Mouse (Mus musculus) spleen, adult 18-20 months (tissue): ENCODE measurements around the gene Thrb.
"Not testable (repeated sequence)": the region's sequence is repeated elsewhere in the genome, so short reads cannot be mapped to it uniquely, and the experiment has no call there.

Experiments
- DNase-seq, 2 experiments: peaks; one replicate each; pipeline ENCODE4 v3.0.0; 2022; ENCODE audit warnings: mixed read lengths in 2 of 2

The Thrb gene

GRCm38 (mm10) chr14:17885320-17885719 lies 225.3 kb downstream of the Thrb start:
- DNase-seq, result no peak

DNA sequence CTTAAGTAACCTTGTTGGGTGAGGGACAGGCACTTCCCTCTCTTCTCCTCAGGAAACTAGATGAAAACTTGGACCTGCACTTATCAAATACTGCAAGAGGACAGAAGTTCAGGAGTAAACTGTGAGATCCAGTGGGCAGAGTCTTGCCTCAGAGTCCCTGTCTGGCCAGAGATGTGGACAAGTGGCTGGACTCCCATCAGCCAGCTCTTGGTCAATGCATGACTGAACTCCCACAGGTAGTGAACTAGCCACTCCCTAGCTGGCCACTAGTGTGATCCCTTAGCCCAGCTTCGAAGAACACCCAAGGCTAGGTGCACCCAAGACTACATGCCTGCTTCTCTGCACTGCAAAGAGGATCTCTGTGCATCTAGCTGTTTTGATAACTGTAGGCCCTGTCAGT lies 234.7 kb downstream of the Thrb start:
- DNase-seq, result no peak

GRCm38 (mm10) chr14:17899733-17900413 lies 239.8 kb downstream of the Thrb start:
- DNase-seq, result no peak

GRCm38 (mm10) chr14:17900414-17900795 lies 240.3 kb downstream of the Thrb start:
- no peak for DNase-seq

DNA sequence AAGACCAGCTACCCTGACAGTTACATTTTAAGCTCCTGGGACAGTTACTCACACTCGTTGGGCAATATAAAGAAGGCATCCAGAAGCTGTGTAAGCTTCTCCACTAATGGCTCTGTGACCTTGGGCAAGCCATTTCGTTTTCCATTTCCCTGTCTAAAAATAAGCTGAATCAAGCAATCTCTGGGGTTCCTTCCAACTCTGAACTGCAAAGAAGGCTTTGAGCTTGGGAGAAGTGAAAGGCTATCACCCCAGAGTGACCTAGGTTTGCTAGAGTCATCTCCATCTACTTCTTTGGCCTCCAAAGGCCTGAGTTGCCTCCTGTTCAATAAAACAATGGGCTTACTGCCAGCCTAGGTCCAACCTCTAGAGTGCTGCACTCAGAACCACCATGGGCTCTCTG lies 242.4 kb downstream of the Thrb start:
- DNase-seq, result no peak

DNA sequence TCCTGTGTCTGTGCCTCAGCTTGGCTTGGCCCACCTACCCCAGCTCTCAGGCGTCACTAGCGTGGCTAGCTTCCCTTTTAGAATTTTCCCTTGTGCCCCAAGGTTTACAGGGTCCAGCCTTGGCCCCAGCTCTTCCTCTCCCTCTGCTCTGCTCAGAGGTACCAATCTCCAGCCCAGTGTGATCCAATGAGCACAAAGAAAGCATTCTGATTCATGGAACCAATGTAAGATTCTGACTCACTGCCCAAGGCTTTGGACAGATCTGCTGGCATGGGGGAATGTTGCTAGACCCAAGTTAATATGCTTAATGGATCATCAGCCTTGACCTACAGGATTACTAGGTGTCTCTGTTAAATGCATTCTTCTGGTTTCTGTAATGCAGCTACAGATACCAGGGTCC lies 243.1 kb downstream of the Thrb start:
- DNase-seq, result no peak

DNA sequence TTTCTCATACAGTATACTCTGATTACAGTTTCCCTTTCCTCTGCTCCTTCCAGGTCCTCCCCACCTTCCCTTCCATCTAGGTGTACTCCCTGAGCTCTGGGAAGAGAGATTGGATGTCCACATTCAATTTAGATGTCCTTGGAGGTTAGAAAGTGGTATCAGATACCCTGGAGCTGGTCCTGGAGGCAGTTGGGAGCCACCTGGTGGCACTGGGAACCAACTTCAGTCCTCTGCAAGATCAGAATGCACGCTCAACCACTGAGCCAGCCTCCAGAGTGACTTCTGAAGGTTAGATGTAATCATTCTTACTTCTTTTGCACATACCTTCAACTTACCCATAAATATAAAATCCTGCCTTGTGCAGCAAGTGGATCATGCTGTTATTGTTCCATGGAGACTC lies 244.5 kb downstream of the Thrb start:
- DNase-seq, result no peak

- no peak for DNase-seq
These were observed 245.6 kb downstream of the Thrb start for GRCm38 (mm10) chr14:17905627-17906026.

- DNase-seq, result no peak
These were observed 246.9 kb downstream of the Thrb start for GRCm38 (mm10) chr14:17906931-17907330.

DNA sequence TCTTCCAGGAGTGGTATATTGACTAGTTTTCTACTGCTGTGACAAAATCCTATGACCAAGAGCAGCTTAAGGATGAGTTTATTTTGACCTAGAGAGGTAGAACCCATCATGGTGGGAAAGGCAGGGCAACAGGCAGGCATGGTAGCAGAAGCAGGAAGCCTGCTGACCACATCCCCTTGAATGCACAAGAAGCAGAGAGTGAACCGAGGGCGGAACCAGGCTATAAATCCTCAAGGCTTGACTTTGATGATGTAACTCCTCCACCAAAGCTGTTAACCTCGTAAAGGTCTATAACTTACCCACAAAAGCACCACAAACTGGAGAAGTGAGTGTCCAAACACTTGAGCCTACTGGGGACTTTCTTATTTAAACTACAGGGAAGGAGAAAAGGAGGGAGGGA lies 251.1 kb downstream of the Thrb start:
- no peak for DNase-seq

- DNase-seq, result no peak
These were observed 252.6 kb downstream of the Thrb start for GRCm38 (mm10) chr14:17912573-17913207.

DNA sequence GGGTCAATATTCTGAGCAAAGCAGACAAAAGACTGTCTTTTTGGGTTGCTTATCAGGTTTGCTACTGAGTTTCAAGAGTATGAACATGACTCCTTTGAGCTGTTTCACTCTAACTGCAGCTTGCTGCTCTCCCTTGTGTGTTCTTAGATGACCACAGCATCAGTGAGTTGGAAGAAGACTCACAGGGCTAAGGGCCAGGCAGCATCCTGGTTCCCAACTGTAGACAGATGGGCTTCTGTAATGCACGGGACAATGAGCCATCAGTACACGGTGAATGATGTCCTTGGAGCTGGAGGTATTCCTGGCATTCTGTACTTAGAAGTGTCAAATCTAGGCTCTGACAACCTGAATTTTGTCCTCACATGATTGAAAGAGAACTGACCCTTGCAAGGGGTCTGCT lies 255.5 kb downstream of the Thrb start:
- no peak for DNase-seq

DNA sequence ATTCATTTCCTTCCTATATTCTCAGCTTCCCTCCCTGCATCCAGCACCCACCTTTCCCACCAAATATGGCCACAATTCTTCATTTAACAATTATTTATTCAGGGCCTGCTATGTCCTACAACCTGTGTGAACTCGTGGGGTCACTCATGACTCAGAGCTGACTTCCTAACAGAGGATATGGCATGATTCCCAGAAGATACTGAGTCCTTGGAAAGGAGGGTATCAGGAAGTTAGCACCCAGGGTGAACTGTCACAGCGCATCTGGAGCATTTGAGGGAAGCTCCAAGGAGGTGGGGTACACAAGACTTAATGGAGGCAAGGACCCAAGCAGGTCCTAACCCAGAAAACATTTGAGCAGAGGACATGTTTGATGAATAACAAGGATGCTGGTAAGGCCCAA lies 256.6 kb downstream of the Thrb start:
- DNase-seq, result no peak

- no peak for DNase-seq
These were observed 257.2 kb downstream of the Thrb start for GRCm38 (mm10) chr14:17917124-17917763.

DNA sequence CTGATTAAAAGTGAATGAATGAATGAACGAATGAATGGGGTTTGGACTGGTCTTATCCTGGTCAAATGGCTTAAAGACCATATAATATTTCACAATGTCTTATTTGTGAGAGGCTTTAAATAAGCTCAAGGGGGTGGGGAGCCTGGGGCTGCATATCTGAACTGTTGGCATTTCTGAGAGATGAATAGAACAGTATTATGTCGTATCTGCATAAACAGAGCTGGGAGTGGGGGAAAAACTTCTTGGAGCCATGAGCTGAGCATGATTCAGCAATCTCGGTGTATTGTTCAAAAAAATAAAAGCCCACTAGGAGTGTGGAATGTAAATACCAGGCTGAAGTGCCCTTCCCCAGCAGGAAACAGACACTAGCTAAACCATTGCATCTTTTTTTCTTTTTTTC lies 257.8 kb downstream of the Thrb start:
- no peak for DNase-seq

- no peak for DNase-seq
These were observed 263.0 kb downstream of the Thrb start for GRCm38 (mm10) chr14:17922807-17923704.

GRCm38 (mm10) chr14:17927469-17927868 lies 267.4 kb downstream of the Thrb start:
- DNase-seq, result no peak

GRCm38 (mm10) chr14:17929585-17929984 lies 269.5 kb downstream of the Thrb start:
- DNase-seq, result no peak

- no peak for DNase-seq
These were observed 273.4 kb downstream of the Thrb start for GRCm38 (mm10) chr14:17933475-17933874.

- DNase-seq, result not testable (repeated sequence)
These were observed 274.7 kb downstream of the Thrb start for GRCm38 (mm10) chr14:17934779-17935178.

DNA sequence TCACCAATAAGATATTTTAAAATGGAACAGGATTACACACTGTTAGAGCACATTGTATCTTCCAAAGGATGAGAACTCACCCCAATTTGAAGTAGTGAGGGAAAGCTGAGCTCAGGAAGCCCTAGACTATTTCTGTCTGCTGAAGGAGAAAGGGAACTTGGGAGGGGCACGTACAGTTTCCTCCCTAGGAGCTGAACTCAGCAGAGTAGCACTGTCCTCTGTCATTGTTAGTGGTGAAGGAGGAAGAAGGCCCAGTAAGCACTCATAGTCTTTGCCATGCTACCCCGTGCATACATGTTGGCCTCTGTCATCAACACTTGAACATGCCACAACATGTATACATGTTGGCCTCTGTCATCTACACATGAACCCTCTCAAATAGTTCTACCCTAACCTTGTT lies 294.0 kb downstream of the Thrb start:
- DNase-seq, result no peak

GRCm38 (mm10) chr14:17959901-17960300 lies 299.8 kb downstream of the Thrb start:
- DNase-seq, result no peak

GRCm38 (mm10) chr14:17967117-17967726 lies 307.2 kb downstream of the Thrb start:
- peak in 1 of 2 experiments; percentile 19 for DNase-seq
